Mouse (Mus musculus) hindbrain, embryonic 12.5 days (tissue): Measurements from ENCODE around the gene Maml3. TPM values are rescaled to one million over a fixed set of nuclear protein-coding genes. Genes with fewer than 3 reads are reported as not detected.

Experiments
- ATAC-seq: fragments of 200-750 bp; cut with Nextera tagmentation; 2 replicates; pipeline ENCODE4 v1.8.0; 2017; ENCODE audit warnings: moderate TSS enrichment; ENCODE audit not compliant: low FRiP score
- H3K27ac ChIP-seq: fragments of 300-500 bp; sonication (generic); 2 replicates; pipeline ENCODE4 v1.5.1; 2016; ENCODE audit warnings: mild to moderate bottlenecking
- H3K27me3 ChIP-seq: fragments of 300-500 bp; sonication (generic); 2 replicates; pipeline ENCODE4 v1.6.1; 2016; ENCODE audit warnings: mild to moderate bottlenecking
- H3K36me3 ChIP-seq: fragments of 300-500 bp; sonication (generic); 2 replicates; pipeline ENCODE4 v1.6.1; 2016; ENCODE audit warnings: mild to moderate bottlenecking
- H3K4me1 ChIP-seq: fragments of 300-500 bp; sonication (generic); 2 replicates; pipeline ENCODE4 v1.6.1; 2016
- H3K4me2 ChIP-seq: fragments of 300-500 bp; sonication (generic); replicated peaks from 2 replicates; pipeline ENCODE4 v1.6.1; 2016; ENCODE audit warnings: mild to moderate bottlenecking
- H3K4me3 ChIP-seq: fragments of 300-500 bp; sonication (generic); 2 replicates; pipeline ENCODE4 v1.5.1; 2016; ENCODE audit warnings: mild to moderate bottlenecking
- H3K9ac ChIP-seq: fragments of 300-500 bp; sonication (generic); 2 replicates; pipeline ENCODE4 v1.6.1; 2016; ENCODE audit warnings: mild to moderate bottlenecking, moderate library complexity
- H3K9me3 ChIP-seq: fragments of 300-500 bp; sonication (generic); replicated peaks from 2 replicates; pipeline ENCODE4 v1.6.1; 2016; ENCODE audit warnings: mild to moderate bottlenecking
- WGBS: fragments of 180-500 bp; shearing (Covaris S2); methylation state at CpG from one replicate; pipeline ENCODE4 v1.1.7; 2016; 5-methylcytosine and 5-hydroxymethylcytosine counted together
- polyA plus RNA-seq: library from polyadenylated mRNA; unstranded; fragments of >200 nt; fragmentation: Nextera tagmentation; extraction: Ambion mirVana; gene quantifications from 2 replicates; pipeline ENCODE4 v1.2.1, GENCODE M21; 2016

The Maml3 gene
- polyA plus RNA-seq, 1 experiment from 2014 or later, result 8.3 TPM

DNA sequence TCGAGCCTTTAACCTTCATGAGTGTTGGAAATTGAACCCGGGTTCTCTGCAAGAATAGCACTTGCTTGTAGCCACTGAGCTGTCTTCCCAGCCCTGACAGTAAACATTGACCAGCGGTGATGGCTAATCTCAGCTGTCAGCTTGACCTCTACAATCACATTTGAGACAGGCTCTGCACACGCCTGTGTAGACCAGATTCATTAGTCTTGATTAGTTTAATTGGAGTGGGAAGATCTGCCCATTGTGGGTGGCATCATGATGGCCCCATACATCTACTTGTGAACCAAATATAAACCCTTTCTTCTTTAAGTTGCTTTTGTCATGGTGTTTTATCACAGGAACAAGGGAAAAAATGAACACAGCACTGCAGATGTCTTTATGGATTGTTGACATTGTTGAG lies 457.5 kb downstream of the Maml3 start:
- ATAC-seq, result no peak
- H3K27me3 ChIP-seq, result no peaks in the 10 kb centered on the region
- no peak overlapping the region for H3K9ac ChIP-seq
- H3K27ac ChIP-seq, result no peak overlapping the region
- H3K36me3 ChIP-seq, result no peaks in the 10 kb centered on the region
- H3K4me3 ChIP-seq, result no peak overlapping the region
- peaks cover 1% of the 10 kb centered on the region for H3K4me1 ChIP-seq
- H3K9me3 ChIP-seq, result no peaks in the 10 kb centered on the region
- H3K4me2 ChIP-seq, result no peak overlapping the region
- WGBS, result 80% methylated on average over 4 of the region's 4 CpGs

- 79% methylated on average over 10 of the region's 10 CpGs for WGBS
- Histone ChIP-seq H3K9me3 (no peaks in the 10 kb centered on the region), H3K36me3 (no peaks in the 10 kb centered on the region), H3K4me3 (no peak overlapping the region), H3K4me1 (no peaks in the 10 kb centered on the region), H3K27me3 (no peaks in the 10 kb centered on the region), H3K4me2 (no peak overlapping the region), H3K27ac (no peak overlapping the region), H3K9ac (no peak overlapping the region)
- ATAC-seq, result no peak
Measured at GRCm38 (mm10) chr3:51646301-51646700, 458.6 kb downstream of the Maml3 start.

DNA sequence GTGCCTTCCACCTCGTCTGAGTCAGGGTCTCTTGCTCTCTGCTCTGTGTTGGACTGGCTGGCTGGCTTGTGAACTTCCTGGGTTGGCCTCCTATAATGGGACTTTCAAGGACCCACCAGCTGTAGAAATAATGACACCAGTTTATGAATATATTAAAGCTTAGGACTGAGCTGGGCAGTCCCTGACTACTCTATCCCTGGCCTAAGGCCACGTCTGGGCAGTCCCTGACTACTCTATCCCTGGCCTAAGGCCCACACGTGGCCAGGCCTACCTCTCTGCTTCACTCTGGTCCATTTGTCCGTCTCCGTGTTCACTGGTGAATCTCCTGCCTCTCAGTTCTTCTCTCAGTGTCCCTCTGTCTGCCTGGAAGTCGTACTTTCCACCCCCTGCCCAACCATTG lies 459.4 kb downstream of the Maml3 start:
- no peak overlapping the region for H3K4me3 ChIP-seq
- no peaks in the 10 kb centered on the region for H3K36me3 ChIP-seq
- no peaks in the 10 kb centered on the region for H3K4me1 ChIP-seq
- no peaks in the 10 kb centered on the region for H3K27me3 ChIP-seq
- WGBS, result 89% methylated on average over 6 of the region's 6 CpGs
- H3K4me2 ChIP-seq, result no peak overlapping the region
- no peaks in the 10 kb centered on the region for H3K9me3 ChIP-seq
- H3K27ac ChIP-seq, result no peak overlapping the region
- H3K9ac ChIP-seq, result no peak overlapping the region
- ATAC-seq, result no peak

GRCm38 (mm10) chr3:51638260-51638659 lies 466.6 kb downstream of the Maml3 start:
- 92% methylated on average over 6 of the region's 6 CpGs for WGBS

GRCm38 (mm10) chr3:51637326-51637725 lies 467.6 kb downstream of the Maml3 start:
- Histone ChIP-seq H3K9ac (no peak overlapping the region), H3K9me3 (no peaks in the 10 kb centered on the region), H3K27ac (no peak overlapping the region), H3K4me1 (no peaks in the 10 kb centered on the region), H3K27me3 (no peaks in the 10 kb centered on the region), H3K4me3 (no peak overlapping the region), H3K4me2 (no peak overlapping the region), H3K36me3 (no peaks in the 10 kb centered on the region)
- ATAC-seq, result no peak
- 88% methylated on average over 6 of the region's 6 CpGs for WGBS

More at GRCm38 (mm10) chr3:51638260-51638659, 466.6 kb downstream of the Maml3 start:
- H3K4me3 ChIP-seq, result no peak overlapping the region
- H3K27ac ChIP-seq, result no peak overlapping the region
- H3K4me2 ChIP-seq, result no peak overlapping the region
- H3K27me3 ChIP-seq, result no peaks in the 10 kb centered on the region
- no peaks in the 10 kb centered on the region for H3K9me3 ChIP-seq
- H3K36me3 ChIP-seq, result no peaks in the 10 kb centered on the region
- no peak overlapping the region for H3K9ac ChIP-seq
- no peak for ATAC-seq
- H3K4me1 ChIP-seq, result no peaks in the 10 kb centered on the region

DNA sequence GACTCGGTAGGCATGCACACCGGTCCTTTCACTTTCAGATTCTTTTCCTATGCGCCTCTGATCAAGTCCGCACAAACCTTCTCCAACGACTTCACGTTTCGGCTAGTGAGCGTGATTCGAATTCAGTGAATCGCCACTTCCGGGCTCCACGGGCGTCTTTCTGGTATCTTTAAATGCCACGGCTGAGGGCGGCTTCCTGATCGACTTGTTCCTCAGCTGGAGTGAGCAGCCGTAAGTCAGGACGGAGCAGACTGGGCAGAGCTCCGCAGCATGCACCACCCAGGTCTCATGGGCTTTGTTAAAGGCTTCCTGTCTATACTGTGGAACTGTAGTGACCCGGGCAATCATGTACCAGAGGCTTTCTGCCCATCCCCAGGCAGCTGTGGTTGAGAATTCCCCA lies 468.2 kb downstream of the Maml3 start:
- Histone ChIP-seq H3K27me3 (no peaks in the 10 kb centered on the region), H3K9ac (no peak overlapping the region), H3K4me3 (no peak overlapping the region), H3K36me3 (no peaks in the 10 kb centered on the region), H3K27ac (no peak overlapping the region), H3K4me1 (no peaks in the 10 kb centered on the region), H3K9me3 (no peaks in the 10 kb centered on the region), H3K4me2 (no peak overlapping the region)
- no peak for ATAC-seq
- WGBS, result 87% methylated on average over 20 of the region's 20 CpGs

DNA sequence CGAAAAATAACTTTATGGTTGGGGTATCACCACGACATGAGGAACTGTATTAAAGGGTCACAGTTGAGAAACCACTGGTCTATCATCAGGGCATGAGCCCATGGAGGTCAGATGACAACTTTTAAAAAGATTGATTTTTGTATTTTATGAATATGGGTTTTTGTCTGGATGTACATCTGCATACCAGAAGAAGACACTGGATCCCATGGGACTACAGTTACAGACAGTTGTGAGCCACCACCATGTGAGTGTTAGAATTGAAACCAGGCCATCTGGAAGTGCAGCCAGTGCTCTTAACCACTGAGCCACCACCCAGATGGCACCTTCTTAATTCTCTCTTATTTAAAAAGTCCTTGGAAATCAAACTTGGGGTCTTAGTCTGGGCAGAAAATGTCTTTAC lies 468.9 kb downstream of the Maml3 start:
- H3K9ac ChIP-seq, result no peak overlapping the region
- H3K9me3 ChIP-seq, result 0 out of 2 replicates have a peak, but pooled peaks cover 4% of the 10 kb centered on the region
- H3K36me3 ChIP-seq, result no peaks in the 10 kb centered on the region
- no peak for ATAC-seq
- H3K4me2 ChIP-seq, result no peak overlapping the region
- no peaks in the 10 kb centered on the region for H3K27me3 ChIP-seq
- no peak overlapping the region for H3K27ac ChIP-seq
- no peak overlapping the region for H3K4me3 ChIP-seq
- WGBS, result 88% methylated on average over 2 of the region's 2 CpGs
- no peaks in the 10 kb centered on the region for H3K4me1 ChIP-seq

Other genes with a start within 250 kb of the Maml3 start
- gene Foxo1, start 163.3 kb upstream of the Maml3 start, polyA plus RNA-seq, result 5.7 and 6.2 TPM in 2 replicates